Mouse (Mus musculus) left cerebral cortex, postnatal 36 days (tissue): ENCODE measurements around the gene Gm906. TPM values are rescaled to one million over a fixed set of nuclear protein-coding genes. Genes with fewer than 3 reads are reported as not detected.
"Not testable (repeated sequence)": the region's sequence is repeated elsewhere in the genome, so short reads cannot be mapped to it uniquely, and the experiment has no call there.

ENCODE experiments used
- DNase-seq, 2 experiments: peaks; one replicate each; pipeline ENCODE4 v3.0.0; 2021 to 2022; ENCODE audit warnings: low spot score in 2 of 2, mixed read lengths in 1 of 2
- intact Hi-C: fragments of 180-260 bp; cut with DNase I; formaldehyde crosslinking; loops from one replicate; pipeline ENCODE4 v1.15.1; 2025
- microRNA-seq: library from miRNA; unstranded; fragments of <30 nt; microRNA quantifications from one replicate; pipeline ENCODE4 v1.2.0, GENCODE M21; 2022
- total RNA-seq, 2 experiments: library from RNA; stranded (reverse); gene quantifications; 2 replicates each; pipeline ENCODE4 v1.2.3; 2021

Gm906 gene
- not detected for total RNA-seq

DNA sequence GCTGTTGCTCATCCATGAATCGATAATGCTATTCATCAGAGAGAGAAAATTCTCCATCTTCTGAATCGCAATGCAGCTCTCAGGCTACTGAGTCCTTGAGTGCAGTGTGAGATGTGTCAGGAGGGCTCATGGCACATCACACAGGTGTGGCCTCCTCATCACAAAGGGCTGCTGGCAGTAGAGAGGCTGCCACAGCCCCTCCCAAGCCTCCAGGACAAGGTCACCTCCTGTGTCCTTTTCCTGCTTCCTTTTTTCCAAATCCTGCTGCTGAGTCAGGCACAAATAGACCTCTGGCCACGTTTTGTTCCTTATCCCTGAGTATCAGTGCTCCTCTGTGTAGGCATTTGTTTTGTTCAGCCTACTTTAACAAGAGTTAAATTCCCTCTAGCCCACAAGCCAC is at the start of gene Gm906:
Gene Gm906 (minus strand): TSS at position 101 of the 400 bp plus-strand sequence.
- DNase-seq, intact Hi-C loops: not testable (repeated sequence)

DNA sequence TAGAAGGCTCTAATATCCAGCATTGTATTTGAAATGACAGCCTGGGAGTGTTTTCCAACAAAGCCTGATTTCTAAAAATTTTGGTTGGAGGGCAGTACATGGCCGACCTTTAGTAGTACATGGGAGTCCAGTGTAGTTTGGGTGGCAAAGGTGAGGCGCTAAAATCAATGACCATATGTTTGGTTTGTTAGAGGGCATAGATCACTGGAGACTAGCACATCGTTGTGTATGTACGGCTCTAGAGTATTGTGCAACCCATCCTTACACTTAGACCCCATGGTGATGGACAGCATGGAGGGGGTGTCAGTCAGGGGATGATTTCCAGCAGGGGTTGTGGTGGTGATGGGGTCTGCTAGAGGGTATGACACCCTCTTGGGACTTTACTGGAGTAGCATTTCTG is 33.2 kb upstream of the Gm906 start:
- DNase-seq, intact Hi-C loops: not testable (repeated sequence)

DNA sequence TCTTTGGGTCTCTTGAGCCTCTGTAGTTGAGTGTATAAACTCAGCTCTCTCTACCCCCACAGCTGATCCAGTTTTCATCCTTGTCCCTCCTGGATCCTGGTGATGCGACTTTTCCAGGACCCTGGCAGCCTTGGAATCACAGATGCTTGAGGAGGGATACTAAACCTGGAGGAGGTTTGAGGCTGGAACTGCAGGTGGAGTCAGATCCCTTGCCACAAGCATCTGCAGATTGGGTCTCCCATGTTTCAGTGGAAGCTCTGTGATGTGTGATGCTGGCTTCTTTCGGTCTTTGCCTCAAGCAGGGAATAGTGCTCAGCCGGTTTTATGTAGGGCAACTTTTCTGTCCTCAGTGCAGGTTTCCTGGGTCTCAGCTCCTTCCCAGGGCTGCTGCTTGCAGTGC is 13.6 kb downstream of the Gm906 start:
- DNase-seq, result no peak
- intact Hi-C loops, result no loop called here

DNA sequence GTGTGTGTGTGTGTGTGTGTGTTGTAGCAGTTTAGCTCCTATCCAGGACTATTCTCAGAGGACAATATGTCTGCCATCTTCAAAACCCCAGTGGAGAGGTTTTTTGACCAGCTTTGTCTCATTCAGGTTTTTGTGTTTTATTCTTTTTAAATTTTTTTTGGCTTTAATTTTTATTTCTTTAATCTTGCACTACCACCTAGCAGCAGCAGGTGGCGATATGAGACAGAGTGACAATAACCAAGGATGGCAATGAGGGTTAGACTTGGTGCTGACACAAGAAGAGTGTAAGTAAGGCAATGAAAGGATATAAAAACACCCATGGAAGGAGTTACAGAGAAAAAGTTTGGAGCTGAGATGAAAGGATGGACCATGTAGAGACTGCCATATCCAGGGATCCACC is 38.3 kb downstream of the Gm906 start:
- intact Hi-C loops, result not testable (repeated sequence)
- DNase-seq, result peak in 1 of 2 experiments; percentile 8

DNA sequence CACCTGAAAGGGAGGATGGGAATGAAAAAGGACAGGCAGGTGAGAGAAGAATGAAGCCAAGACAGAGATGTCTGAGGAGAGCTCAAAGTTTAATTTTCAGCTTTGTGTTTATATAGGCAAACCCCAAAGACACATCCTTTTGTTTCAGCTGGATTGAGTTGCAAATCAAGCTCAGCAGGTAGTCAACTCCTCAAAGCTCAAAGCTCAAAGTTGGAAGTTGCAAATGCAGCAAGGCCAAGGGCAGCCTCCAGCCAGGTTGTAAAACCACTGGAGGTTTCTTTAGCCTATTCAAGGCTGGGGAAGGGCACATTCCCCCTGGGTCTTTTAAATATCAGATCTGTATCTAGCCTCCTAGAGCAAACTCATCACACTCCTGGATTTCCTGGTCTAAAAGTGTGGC is 39.9 kb downstream of the Gm906 start:
- DNase-seq, intact Hi-C loops: not testable (repeated sequence)

DNA sequence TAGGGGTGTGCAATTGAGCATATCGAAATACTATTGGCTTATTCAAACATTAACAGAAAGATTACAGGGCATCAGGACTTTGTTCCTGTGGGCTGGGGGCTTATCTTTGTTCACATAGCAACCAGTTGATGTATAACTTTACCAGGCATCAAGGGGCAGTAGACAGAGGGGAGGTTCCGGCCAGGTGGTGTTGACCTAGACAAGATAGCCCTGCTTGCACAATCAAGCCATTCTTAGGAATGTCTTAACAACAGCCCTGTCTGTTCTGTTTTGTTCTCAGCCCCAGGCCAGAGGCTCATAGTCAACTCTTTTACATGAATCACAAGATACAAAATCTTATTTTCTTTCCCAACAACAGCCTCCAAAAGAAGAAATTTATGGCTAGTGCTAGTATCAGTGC is 40.5 kb downstream of the Gm906 start:
- intact Hi-C loops, DNase-seq: not testable (repeated sequence)

DNA sequence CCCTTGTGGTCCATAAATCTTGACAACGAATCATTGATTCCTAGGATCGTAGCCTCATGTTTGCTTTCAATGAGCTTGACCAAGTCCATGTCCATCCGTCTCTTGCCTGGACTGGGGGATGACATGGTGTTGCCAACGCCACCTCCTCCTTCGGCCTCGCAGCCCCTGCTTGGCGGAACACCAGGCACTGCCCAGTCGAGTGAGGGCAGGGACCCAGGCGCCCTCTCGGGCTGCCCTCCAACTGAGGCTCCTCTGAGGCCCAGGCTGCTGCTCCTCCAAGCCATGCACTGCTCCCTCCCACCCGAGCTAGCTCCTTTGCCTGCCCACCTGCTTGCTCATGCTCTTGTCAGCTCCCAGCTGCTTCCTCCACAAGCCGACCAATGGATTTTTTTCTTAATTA is 42.1 kb downstream of the Gm906 start:
- DNase-seq, result no peak
- intact Hi-C loops, result no loop called here

DNA sequence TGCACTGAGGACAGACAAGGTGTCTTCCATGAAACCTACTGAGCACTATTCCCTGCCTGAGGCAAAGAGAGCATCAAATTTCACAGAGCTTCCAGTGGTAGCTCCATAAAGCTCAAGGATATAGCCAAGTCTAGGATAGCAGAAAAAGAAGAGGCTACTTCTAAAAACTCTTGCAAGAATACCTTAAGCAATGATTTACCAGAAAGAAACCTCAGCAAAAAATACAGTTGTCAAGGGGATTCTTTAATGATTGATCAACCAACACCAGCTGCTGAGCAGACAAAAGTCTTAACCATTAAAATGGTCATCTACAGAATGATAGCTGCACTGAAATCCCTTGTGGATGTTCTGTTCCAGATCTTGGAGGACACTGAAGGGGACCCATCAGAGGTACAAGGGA is 53.3 kb downstream of the Gm906 start:
- intact Hi-C loops, DNase-seq: not testable (repeated sequence)

Small RNAs within 50 kb of the gene (microRNA-seq; reads per million reads assigned to microRNA genes)
- not detected for gene Gm24017

Other genes with a start within 250 kb of the Gm906 start
- 10 to 100 TPM; 12.3 to 15.1 TPM for gene Fbxw17, start 167.6 kb upstream of the Gm906 start, total RNA-seq
- gene Gm47429, start 193.6 kb upstream of the Gm906 start, total RNA-seq, result not detected
- not detected for gene Nutm2, start 217.0 kb upstream of the Gm906 start, total RNA-seq